Comparison of ENCODE assay signal across 9 mouse cellular contexts in genomic region chr8:28148599-28149452, GRCm38 (mm10).
A peak's percentile ranks its signal among the peaks of the same experiment; 100 is the strongest.
DNase-seq lines count a peak whose midpoint lies in the region; ATAC-seq and TF ChIP-seq lines count a peak whose summit lies in the region.
"Had no signal": no experiment of that assay in that cellular context is flagged by ENCODE, and none has a peak within 500 bp of the region (broad histone marks: within the 10 kb centered on the region; RNA-seq: fewer than 3 reads in every experiment).

No protein-coding gene starts in this region.

- no peaks in the 10 kb centered on the region for H3K27me3 ChIP-seq in forebrain, embryonic 16.5 days (replicated peaks; ENCODE audit: control insufficient read depth, insufficient read depth, low read length)
- H3K27me3 ChIP-seq in neural tube, embryonic 13.5 days: no peaks in the 10 kb centered on the region
- H3K27me3 ChIP-seq: midbrain, embryonic 12.5 days had no signal

- no peak for DNase-seq in gastrocnemius, adult 2 months
- no peak for DNase-seq in gastrocnemius, postnatal 25 days
- peak; percentile 25 for DNase-seq in NIH3T3 (ENCODE audit: low read depth)
- peak; percentile 51 to 52 for DNase-seq in layer of hippocampus, adult 2 months (ENCODE audit: low spot score in 2 of 2)
- no peak for DNase-seq in gastrocnemius, adult 8-10 months (ENCODE audit: low spot score in 2 of 2)
- DNase-seq in gastrocnemius, adult 18-20 months (ENCODE audit: low spot score): no peak

- H3K9me3 ChIP-seq in forebrain, embryonic 16.5 days (ENCODE audit: control insufficient read depth, low read length): no peaks in the 10 kb centered on the region
- no peaks in the 10 kb centered on the region for H3K9me3 ChIP-seq in neural tube, embryonic 13.5 days
- H3K9me3 ChIP-seq: midbrain, embryonic 12.5 days had no signal

- no peaks in the 10 kb centered on the region; the same call in 1 of the 2 replicates for H3K4me1 ChIP-seq in forebrain, embryonic 16.5 days (replicated peaks; ENCODE audit: control insufficient read depth, insufficient read depth, low read length)
- no peaks in the 10 kb centered on the region; the same call in 1 of the 2 replicates for H3K4me1 ChIP-seq in neural tube, embryonic 13.5 days (replicated peaks)

- H3K27ac ChIP-seq in gastrocnemius, adult 2 months: no peak overlapping the region
- H3K27ac ChIP-seq in forebrain, embryonic 16.5 days (ENCODE audit: low read length): no peak overlapping the region
- peak overlapping the region; percentile 10; the same call in 1 of the 2 replicates for H3K27ac ChIP-seq in layer of hippocampus, adult 2 months
- no peak overlapping the region for H3K27ac ChIP-seq in neural tube, embryonic 13.5 days (replicated peaks)
- H3K27ac ChIP-seq: midbrain, embryonic 12.5 days had no signal

- intact Hi-C loops in gastrocnemius, adult 2 months (cut with DNase I): no loop called here

- H3K36me3 ChIP-seq in forebrain, embryonic 16.5 days (ENCODE audit: control insufficient read depth, insufficient read depth): no peaks in the 10 kb centered on the region
- no peaks in the 10 kb centered on the region for H3K36me3 ChIP-seq in neural tube, embryonic 13.5 days
- H3K36me3 ChIP-seq: midbrain, embryonic 12.5 days had no signal

- peak; percentile 6; the same call in 1 of the 2 replicates for TF ChIP-seq CTCF in gastrocnemius, adult 2 months (IDR thresholded peaks at IDR 0.05)
- peak; percentile 80 for TF ChIP-seq CTCF in layer of hippocampus, adult 2 months (conservative IDR thresholded peaks at IDR 0.05)

- H3K4me3 ChIP-seq in gastrocnemius, adult 2 months: no peak overlapping the region
- no peak overlapping the region for H3K4me3 ChIP-seq in forebrain, embryonic 16.5 days (replicated peaks; ENCODE audit: low read length)
- H3K4me3 ChIP-seq in layer of hippocampus, adult 2 months: no peak overlapping the region
- no peak overlapping the region for H3K4me3 ChIP-seq in neural tube, embryonic 13.5 days
- H3K4me3 ChIP-seq: midbrain, embryonic 12.5 days had no signal

- 52% methylated on average over 14 of the region's 14 CpGs for WGBS in forebrain, embryonic 16.5 days
- WGBS in neural tube, embryonic 13.5 days: 74% methylated on average over 14 of the region's 14 CpGs

- peak; percentile 92 for ATAC-seq in forebrain, embryonic 16.5 days
- ATAC-seq in neural tube, embryonic 13.5 days (ENCODE audit: low read depth): peak; percentile 75; the same call in 1 of the 2 replicates

- H3K9ac ChIP-seq in forebrain, embryonic 16.5 days (replicated peaks; ENCODE audit: low read depth, low read length): no peak overlapping the region
- no peak overlapping the region for H3K9ac ChIP-seq in neural tube, embryonic 13.5 days
- H3K9ac ChIP-seq: midbrain, embryonic 12.5 days had no signal

- H3K4me2 ChIP-seq in forebrain, embryonic 16.5 days (ENCODE audit: low read length): no peak overlapping the region
- no peak overlapping the region for H3K4me2 ChIP-seq in neural tube, embryonic 13.5 days
- H3K4me2 ChIP-seq: midbrain, embryonic 12.5 days had no signal

Comparison
In these comparisons a context has a peak if more than half of its experiments do, and no peak if none do; other contexts are left out.
1. DNase-seq: peak in NIH3T3 (single experiment) and layer of hippocampus, adult 2 months (2 of 2); none in gastrocnemius, adult 2 months (single experiment), gastrocnemius, postnatal 25 days (single experiment), gastrocnemius, adult 8-10 months (0 of 2) and gastrocnemius, adult 18-20 months (single experiment).